Mouse (Mus musculus) adrenal gland, postnatal 4 days (tissue): ENCODE results near the gene Nadsyn1. TPM values are rescaled to one million over a fixed set of nuclear protein-coding genes. Genes with fewer than 3 reads are reported as not detected.
A peak's percentile ranks its signal among the peaks of the same experiment; 100 is the strongest.

ENCODE experiments used
- DNase-seq, 2 experiments: peaks; one replicate each; pipeline ENCODE4 v3.0.0; 2021 to 2022; ENCODE audit warnings: low spot score in 2 of 2, mixed read lengths in 2 of 2
- long read RNA-seq, 2 experiments: library from polyadenylated mRNA; stranded (forward); transcript quantifications; one replicate each; pipeline ENCODE4 v2.0.0; 2021
- total RNA-seq, 2 experiments: library from RNA; stranded (reverse); gene quantifications; 2 replicates each; pipeline ENCODE4 v1.2.3; 2021

Gene Nadsyn1
- total RNA-seq, result 10 to 100 TPM; 12.4 to 13.9 TPM
- long read RNA-seq, experiment 1, transcript Nadsyn1-201 (21 exons, 2,641 nt), result major isoform, 8 of 20 reads
- long read RNA-seq, experiment 1, partial matches to known transcripts, result 3 of 20 reads
- long read RNA-seq, experiment 1, other reads (novel, unspliced or antisense), result 9 of 20 reads
- long read RNA-seq, experiment 2, transcript Nadsyn1-201 (21 exons, 2,641 nt), result major isoform, 15 of 30 reads
- long read RNA-seq, experiment 2, partial matches to known transcripts, result 6 of 30 reads
- long read RNA-seq, experiment 2, other reads (novel, unspliced or antisense), result 9 of 30 reads

DNA sequence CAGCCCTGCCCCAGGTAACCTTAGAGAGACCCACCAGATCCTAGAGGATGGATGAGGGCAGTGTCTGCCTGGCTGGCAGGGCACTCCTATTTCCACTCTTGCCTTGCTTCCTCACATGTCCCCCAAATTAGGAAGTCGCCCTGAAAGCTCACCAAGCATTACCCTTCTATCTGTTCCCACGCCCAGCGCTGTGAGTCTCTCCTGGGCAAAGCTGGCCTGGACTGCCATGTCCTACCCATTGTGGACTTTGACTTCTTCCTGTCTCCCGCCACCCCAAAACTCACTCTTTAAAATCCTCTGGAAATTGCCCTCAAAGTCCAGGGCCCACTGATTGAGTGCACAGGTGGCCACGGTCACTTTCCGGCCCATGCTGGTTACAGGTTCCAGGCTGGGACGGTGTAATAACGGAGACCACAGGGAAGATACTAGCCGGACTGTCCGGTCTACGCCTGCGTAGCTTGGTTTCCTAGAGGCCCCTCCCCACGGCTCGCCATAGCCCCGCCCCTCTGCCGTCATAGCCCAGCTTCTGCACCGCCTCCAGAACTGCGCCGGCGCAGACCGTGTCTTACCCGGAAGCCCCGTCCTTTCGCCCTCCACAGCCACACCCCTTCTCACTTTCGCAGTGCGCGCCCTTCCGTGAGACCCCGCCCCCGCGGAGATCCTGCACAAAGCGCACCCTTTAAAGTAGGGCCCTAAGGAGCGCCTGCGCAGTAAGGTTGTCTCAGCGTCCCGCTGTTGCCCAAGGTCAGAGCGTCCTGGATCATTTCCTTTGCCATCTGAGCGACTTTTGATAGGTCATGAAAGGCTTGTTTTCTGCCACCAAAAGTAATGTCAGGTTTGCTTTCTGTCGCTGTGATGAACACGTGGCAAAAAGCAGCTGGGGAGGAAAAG lies at the start of gene Nadsyn1, which contains the start of gene Dhcr7:
Gene Nadsyn1, minus strand, starts transcription at position 475 of the 891 bp plus-strand sequence.
Gene Dhcr7, plus strand, starts transcription at position 771 of the 891 bp plus-strand sequence.
- DNase-seq, result peak; percentile 99

DNA sequence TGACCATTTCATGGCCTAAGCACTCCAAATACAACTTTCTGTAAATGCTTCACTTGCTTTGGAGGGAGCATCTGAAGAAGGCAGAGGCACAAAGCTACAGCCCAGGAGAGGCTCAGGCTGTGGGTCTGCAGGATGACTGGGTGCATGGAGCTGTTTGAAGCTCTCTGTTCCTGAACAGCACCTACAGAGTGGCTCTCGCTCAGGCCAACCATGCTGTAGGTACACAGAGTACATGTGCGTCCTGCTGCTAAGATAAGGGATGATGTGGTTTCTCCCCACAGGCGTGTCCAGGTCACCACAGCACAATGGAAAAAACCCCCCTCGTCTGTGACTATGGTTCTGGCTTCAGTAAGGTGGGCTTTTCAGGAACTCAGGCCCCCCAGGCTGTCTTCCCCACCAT lies 46.2 kb upstream of the Nadsyn1 start:
- DNase-seq, result no peak

DNA sequence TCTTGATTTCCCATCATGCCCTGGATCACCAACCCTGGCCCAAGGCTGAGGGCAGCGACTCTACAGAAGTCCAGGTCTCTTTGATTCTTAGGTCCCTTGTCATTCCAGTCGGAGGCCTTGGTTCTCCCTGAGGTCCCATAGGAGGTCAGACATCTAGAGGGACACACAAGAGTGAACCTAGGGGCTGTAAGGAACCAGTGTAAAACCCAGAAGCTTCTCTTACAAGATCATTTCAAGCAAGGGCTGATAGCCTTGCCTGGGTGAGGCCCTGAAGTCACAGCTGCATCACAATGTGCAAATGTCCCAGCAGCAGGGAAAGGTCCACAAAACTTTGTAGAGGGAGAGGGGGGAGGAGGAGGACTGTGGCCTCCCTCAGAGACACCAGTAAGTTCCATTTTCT lies 43.9 kb upstream of the Nadsyn1 start, which contains the start of gene Gm498:
Gene Gm498, plus strand, starts transcription at position 301 of the 400 bp plus-strand sequence.
- no peak for DNase-seq

DNA sequence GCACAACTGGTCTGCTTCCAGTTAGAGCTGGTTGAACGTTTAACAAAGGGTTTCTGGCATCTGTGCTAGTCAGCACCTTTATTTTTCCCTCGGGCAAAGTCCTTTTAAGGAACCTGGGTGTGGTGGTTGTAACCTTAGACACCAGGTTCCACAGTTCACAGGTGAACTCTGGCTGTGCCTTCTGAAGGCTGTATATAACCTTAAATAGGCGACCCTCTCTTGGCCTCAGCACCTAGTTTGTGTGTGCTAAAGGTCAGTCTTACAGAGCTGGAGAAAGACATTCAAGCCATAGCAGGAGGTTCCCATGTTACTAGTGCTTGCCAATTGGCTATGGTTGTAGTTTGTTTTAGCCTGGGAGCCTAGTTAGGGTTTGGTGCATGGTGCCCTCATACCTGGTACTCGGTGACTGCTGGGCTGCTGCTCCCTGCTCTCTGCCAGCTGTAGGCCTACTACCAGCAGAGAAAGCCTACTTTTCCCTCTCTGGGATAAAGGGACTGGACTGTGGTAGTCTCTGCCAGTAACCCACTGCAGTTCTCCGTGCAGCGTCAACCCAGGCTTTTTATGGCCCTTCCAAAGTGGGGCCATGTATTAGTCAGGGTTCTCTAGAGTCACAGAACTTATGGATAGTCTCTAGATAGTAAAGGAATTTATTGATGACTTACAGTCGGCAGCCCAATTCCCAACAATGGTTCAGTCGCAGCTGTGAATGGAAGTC lies 26.3 kb upstream of the Nadsyn1 start:
- no peak for DNase-seq

DNA sequence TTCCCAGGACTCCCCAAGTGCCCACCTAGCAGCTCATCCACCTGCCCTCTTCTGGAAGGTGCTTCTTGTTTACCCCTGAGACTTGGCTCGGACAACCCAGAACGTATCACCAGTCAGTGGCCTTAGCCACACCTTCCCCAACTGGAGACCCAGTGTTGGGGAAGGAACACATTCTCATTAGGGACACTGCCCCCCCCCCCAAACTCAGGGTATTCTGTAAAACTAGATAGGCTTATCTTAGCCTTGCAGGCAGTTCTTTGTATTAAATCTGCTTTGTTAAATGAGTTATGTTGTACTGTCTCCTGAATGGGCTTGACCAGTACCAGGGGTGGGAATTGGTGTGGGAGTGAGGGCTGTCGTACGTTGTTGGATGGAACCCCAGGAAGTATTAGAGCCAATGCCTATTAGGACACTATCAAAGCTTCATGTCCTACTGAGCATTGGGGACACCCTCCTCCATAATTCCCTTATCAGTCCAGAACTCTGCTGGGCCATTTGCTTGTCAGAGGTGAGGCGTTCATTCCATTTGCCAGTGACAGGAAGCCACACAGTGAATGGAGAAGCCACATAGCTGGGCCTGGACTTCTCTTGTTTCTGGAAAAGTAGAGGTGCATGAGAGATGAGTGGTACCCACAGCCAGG lies 25.6 kb upstream of the Nadsyn1 start:
- DNase-seq, result no peak

DNA sequence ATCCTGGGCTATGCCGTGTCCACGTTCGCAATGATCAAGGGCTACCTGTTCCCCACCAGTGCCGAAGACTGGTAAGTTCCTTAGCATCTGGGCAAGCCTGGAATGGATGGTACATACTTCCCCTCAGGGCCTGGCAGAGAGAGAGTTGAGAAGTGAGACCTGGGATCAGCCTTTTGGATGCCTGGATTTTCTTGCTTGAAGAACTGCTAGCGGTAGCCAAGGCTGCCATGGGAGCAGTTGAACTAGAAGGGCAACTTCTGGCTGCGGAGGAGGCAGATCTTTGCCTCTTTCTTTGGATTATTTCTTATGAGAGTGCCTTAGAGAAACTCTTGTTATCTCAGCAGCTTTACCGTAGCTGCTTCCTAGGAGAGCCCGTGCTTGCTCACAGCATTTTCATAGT lies 18.7 kb upstream of the Nadsyn1 start:
- DNase-seq, result no peak

DNA sequence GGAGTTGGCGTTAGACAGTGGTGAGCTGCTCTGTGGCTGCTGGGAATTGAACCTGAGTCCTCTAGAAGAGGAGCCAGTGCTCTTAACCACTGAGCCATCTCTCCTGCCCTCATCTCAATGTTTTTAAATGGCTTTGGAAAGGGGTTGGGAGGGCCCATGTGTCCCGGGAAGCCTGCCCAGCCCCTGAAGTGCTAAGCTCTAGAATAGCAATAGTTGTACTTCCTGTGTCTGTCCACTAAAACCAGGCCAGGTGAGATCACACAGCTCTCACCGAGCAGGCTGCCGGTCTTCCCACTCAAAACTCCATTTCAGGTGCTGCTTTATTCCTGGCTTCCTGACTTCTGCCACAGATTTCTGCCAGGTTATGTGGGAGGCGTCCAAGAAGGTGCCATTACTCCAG lies 17.5 kb upstream of the Nadsyn1 start:
- DNase-seq, result no peak

DNA sequence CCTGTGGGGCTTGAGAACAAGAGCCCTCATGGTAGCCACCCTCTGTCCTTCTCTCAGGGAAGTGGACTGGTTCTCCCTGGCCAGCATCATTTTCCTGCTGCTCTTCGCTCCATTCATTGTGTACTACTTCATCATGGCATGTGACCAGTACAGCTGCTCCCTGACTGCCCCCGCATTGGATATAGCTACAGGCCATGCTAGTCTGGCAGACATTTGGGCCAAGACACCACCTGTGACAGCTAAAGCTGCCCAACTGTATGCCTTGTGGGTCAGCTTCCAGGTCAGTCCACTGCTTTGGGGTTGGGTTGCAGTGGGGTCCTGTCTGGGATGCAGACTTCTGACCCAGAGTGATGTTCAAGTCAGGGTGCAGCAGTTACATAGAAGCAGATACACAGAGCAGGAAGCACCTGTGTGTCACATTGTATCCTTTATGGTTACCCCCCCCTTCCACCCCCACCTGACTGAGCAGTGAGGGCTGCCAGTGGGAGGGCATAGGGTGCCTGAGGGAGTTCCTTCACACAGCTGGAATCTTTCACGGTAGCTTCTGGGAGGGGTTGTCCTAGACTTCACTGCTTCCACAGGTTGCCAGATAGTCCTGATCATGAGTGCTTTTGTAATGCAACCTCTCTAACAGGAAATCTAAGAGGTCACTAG lies 15.2 kb upstream of the Nadsyn1 start:
- no peak for DNase-seq

DNA sequence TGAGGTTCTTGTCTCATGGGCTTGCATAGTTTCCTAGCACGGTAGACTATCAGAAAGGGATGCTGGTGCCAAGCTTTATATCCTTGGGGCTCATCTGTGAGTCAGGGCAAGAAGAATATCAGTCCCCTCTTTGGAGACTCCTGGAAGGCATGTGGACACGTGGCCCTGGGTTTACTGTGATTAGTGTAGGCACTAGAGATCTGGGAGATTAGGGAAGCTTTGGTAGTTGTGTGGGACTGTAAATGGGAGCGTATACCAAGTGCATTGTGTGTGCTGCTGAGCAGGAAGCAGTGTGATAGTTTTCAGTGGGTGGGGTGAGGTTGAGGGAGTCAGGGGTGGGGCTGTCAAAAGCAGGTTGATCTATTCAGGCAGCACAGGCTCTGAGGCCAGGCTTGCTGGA lies 12.3 kb upstream of the Nadsyn1 start:
- no peak for DNase-seq

DNA sequence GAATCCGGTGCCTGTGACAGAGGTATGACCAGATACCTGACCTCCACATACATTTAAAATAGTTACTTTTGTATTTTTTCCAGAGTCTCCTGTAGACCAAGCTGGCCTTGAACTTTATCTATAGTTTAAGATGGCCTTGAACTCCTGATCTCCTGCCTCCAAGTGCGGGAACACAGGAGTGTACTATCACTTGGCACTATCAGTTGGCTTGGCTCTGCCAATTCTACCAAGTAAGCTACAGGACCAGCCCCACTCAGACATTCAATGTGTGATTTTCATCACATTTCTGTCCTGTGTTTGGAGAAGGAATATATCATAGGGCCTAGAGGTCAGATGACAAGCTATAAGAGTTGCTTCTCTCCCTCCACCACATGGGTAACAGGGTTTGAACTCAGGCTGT lies 11.7 kb upstream of the Nadsyn1 start:
- DNase-seq, result no peak

DNA sequence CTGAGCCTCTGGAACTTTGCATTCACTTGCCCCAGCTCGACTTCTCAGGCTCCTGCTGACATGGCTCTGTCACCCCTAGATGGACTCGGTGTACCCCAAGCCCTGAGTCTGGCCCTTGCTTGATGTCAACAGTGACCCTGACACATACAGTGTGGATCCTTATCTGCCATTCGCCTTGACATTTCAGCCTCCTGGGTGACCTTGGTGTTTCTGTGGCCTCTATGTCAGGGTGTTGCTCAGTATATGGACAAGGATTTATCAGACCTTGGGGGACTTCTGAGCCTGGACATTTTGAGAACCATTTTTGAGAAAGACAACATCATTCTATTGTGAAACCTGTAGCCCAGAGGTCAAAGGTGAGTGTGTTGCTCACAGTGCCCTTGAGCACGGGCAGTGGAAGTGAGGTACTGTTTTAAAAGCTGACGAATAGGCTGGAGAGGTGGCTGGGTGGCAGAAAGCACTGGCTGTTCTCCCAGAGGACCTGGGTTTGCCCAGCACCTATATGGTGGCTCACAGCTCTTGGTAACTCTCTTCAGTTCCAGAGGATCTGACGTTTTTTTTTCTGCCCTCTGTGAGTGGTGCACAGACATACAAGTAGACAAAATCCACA lies 11.0 kb upstream of the Nadsyn1 start:
- DNase-seq, result no peak

DNA sequence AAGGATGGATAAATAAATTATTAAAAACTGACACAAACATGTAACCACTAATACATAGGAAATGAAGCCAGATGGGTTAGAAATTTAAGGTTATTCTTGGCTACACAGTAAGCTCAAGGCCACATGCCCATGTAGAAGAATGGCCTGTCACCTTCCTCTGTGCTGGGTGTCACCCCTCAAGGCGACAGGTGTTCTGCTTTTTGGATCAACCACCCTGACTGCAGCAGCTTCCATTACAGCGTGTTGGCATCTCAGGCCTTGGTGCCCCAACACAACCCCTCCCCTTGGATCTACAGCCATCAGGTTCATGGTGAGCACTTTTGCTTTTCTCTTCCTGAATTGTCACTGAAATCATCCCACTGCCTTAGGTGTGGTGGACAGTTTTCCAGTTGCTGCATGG lies 10.0 kb upstream of the Nadsyn1 start:
- no peak for DNase-seq

DNA sequence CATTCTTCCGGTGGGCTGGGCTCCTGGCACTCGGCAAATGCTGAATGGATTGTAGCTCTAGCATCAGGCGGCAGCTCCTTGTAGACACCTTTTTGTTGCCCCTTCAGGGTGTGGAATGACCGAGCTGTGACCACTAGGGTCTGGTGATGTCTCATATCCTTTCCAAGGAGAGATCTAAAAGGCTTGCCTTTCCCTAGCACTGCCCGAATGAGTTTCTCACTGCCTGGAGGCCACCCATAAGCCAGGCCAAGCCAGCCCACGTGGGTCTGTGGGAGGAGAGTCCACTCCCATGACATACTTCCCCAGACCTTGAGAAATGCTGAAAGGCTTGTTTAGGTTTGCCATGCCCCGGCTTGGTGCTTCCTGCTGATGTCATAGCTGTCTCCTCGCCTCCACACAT lies 9.5 kb upstream of the Nadsyn1 start:
- peak in 1 of 2 experiments; percentile 62 for DNase-seq

DNA sequence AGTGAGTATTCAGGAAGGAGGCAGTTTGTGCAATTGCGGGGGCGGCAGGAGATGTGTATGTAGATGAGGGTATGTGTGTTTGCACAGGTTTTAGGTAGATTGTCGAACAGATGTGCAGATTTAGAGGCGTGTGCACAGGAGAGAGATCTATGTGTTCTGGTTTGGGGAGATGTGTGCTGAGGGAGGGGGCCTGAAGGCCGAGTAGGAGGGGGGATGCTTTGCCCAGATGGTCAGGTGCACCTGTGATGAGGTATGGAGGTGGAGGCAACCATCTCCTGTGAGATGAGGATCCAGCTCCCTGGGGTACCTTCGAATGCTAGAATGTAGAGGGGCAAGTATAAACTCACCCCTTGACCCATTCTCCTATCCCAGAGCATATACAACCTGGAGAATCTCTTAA lies 7.8 kb upstream of the Nadsyn1 start:
- DNase-seq, result no peak

DNA sequence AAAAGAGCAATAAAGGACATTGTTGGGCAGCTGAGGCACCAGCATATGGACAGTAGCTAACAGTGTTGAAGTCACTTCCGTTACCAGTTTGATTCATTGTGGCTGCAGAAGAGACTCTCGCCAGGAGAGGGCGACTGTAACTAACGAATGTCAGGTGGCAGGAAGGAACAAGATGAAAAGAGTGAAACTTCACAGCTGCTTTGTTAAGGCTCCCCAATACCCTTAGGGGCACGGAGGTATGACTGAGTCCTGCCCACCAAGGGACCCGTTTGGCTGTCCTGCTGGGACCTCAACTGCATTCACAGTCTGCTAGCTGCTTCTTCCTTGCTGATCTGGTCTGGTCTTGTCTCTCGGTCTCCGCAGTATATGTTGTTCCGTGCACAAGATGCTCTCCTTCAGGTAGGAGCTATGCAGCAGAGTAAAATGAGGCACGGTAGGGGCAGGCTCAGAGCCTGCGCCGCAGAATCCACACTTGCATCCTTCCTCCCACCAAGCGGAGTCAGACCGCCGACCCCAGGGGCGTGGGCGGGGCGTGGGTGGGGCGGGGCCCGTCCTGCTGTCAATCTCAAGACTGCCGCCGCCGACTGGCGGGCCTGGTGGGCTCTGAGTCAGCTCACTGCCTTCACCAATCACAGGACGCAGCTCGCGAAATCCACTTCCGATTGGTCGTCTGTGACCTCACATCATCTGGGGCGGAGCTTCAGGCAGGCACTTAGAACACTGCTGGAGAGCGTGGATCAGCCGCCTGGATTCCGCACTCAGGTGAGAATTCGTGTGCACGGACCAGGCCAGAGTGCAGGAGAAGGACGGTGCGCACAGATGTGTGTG lies 7.1 kb upstream of the Nadsyn1 start:
- peak; percentile 84 to 88 for DNase-seq

DNA sequence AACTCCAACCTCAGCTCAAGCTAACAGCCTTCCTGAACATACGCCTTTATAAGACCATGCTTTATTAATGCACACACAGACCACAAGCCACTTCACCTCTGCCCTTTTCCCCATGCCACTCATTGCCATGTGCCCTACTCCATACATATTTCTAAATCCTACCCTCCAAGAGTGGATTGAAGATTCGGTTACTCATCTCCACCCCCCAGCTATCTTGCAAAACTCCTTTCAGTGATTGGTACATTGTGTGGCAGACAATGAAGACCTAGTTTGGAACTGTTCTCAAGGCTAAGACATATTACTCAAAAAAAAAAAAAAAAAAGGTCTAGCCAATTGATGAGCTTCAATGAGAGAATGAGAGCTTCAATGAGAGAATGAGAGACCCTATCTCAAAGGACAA lies 4.3 kb upstream of the Nadsyn1 start:
- DNase-seq, result no peak

DNA sequence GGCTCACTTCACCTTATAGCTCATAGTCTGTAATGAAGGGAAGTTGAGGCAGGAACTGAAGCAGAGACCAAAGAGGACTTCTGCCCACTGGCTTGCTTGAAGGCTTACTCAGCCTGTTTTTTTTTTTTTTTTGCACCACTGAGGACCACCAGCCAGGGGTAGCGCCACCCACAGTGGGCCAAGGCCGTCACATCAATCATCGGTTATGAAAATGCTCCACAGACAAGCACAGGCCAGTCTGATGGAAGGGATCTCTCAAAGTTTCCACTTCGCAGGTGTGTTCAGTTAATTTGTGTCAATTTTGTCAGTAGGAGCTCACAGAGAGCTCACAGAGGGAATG lies 587 bp upstream of the Nadsyn1 start:
- DNase-seq, result no peak

DNA sequence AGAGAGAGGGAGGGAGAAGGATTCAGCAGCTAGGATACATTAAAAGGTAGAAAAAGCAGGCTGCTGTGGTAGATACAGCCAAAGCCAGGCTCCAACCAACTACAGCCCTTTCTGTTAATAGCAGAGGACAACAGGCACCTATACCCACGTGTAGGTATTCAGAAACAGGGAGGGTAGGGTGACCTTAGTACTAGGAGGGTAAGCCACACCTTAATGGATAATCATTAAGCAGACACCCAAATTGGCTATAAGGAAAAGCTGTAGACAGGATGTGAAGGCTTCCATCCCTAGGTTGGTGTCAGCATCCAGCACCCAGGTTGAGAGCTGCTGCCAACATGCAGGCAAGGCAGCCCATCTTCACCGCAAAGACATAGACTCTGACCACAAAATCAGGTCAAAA lies 1.4 kb downstream of the Nadsyn1 start:
- no peak for DNase-seq

DNA sequence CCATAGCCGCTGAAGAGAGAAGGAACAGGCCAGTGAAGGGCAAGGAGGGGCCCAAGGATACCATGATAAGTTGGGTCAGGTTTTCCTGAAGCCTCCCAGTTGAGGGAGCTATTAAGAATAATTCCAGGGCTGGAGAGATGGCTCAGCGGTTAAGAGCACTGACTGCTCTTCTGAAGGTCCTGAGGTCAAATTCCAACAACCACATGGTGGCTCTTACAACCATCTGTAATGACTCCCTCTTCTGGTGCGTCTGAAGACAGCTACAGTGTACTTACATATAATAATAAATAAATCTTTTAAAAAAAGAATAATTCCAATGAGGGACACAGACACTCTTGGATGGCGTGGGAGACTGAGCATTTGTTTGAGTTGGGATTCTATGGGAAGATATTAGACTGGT lies 3.4 kb downstream of the Nadsyn1 start:
- DNase-seq, result no peak
